Mouse (Mus musculus): ENCODE measurements around the gene Aipl1.

GRCm38 (mm10) chr11:71992438-71992837 is 44.9 kb downstream of the Aipl1 start:
- no peak for TF ChIP-seq POLR2A (IDR thresholded peaks at IDR 0.05; ENCODE audit: insufficient read depth, low read depth, low read length)
- no peak for TF ChIP-seq CTCF (IDR thresholded peaks at IDR 0.05)
